In the genomic region with DNA sequence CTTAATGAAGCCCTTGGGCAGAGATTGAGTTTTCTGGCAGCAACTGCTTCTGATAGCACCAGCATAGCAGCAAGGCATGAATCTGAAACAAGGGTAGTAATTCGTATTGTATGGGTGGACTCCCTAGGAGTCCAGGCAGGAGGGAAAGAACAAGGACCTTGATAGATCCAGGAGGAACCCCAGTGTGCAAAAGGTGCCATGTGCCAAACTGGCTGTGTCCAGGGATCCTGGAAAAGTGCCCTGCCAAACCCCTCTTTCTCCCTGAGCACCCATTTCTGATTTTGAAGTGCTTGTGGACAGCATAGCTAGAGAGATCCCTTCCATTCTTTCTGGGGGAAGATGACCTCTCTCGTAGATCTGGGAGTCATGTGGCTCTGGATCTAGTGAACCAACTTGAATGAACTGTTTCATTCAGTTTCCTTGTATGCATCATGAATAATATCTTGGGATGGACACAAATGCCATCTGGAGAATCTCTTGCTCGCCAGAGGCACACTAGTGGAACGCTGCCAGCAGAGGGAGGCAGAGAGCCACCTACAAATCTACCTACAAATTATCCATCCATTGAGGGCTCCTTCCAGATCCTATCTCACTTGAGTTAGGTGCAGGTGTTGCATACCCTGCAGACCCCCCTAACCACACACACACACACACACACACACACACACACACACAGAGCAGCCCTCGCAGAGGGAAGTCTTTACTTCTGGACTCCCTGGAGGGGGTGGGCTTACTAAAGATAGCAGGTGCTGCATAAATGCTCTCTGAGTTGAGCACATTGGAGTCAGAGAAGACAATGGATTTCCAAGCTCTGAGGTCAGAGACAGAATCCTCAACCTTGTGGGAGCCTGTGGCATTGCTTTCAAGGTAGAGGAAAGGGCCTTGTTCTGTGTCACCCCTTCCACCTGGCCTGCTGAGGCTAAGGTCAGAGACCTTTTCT, we compare ENCODE assay signal across 8 mouse cellular contexts. TPM values are rescaled to one million over a fixed set of nuclear protein-coding genes. Genes with fewer than 3 reads are reported as not detected.
DNase-seq lines count a peak whose midpoint lies in the region; ATAC-seq and TF ChIP-seq lines count a peak whose summit lies in the region.

No protein-coding gene starts in this region.

- 9% methylated on average over 5 of the region's 5 CpGs for WGBS in cerebellum, adult 2 months
- WGBS in midbrain, embryonic 13.5 days = 20% methylated on average over 5 of the region's 5 CpGs
- 27% methylated on average over 5 of the region's 5 CpGs for WGBS in spleen, adult 2 months

- H3K36me3 ChIP-seq in C2C12 (ENCODE audit: control insufficient read depth, insufficient read depth) = peaks cover 5% of the 10 kb centered on the region
- no peaks in the 10 kb centered on the region for H3K36me3 ChIP-seq in midbrain, embryonic 13.5 days
- H3K36me3 ChIP-seq in spleen, adult 2 months (ENCODE audit: control insufficient read depth, insufficient read depth, low read length) = no peaks in the 10 kb centered on the region

- peaks cover 16% of the 10 kb centered on the region for H3K4me1 ChIP-seq in cerebellum, adult 2 months (ENCODE audit: control insufficient read depth, insufficient read depth, low read length)
- peaks cover 22% of the 10 kb centered on the region for H3K4me1 ChIP-seq in midbrain, embryonic 13.5 days (replicated peaks)
- no peaks in the 10 kb centered on the region for H3K4me1 ChIP-seq in spleen, adult 2 months (ENCODE audit: control insufficient read depth, insufficient read depth, insufficient read length)

- intact Hi-C loops in gastrocnemius, postnatal 36 days (cut with DNase I) = loop anchor here (1.0 to 5.0 kb wide), 3 partner anchors 112 to 453 kb away; a partner anchor contains a TSS

- H3K9ac ChIP-seq in midbrain, embryonic 13.5 days (replicated peaks) = no peak overlapping the region; the same call in 1 of the 2 replicates

- no peaks in the 10 kb centered on the region for H3K9me3 ChIP-seq in midbrain, embryonic 13.5 days

- no peak for TF ChIP-seq POLR2A in cerebellum, adult 2 months (IDR thresholded peaks at IDR 0.05; ENCODE audit: borderline replicate concordance, insufficient read depth, low read length)
- no peak for TF ChIP-seq POLR2A in spleen, adult 2 months (IDR thresholded peaks at IDR 0.05; ENCODE audit: low read depth, low read length)

- no peak overlapping the region for H3K4me2 ChIP-seq in midbrain, embryonic 13.5 days (replicated peaks)

- H3K79me2 ChIP-seq in C2C12 (ENCODE audit: control insufficient read depth, insufficient read depth) = peaks cover 28% of the 10 kb centered on the region

- H3K27ac ChIP-seq in cerebellum, adult 2 months (ENCODE audit: insufficient read depth, low read length) = no peak overlapping the region
- peak overlapping the region; percentile 45; the same call in 1 of the 2 replicates for H3K27ac ChIP-seq in midbrain, embryonic 13.5 days
- no peak overlapping the region for H3K27ac ChIP-seq in spleen, adult 2 months (ENCODE audit: insufficient read depth, low read length)

- no peaks in the 10 kb centered on the region for H3K27me3 ChIP-seq in C2C12 (ENCODE audit: control insufficient read depth, insufficient read depth, insufficient read length)
- H3K27me3 ChIP-seq in cerebellum, adult 2 months (ENCODE audit: control insufficient read depth, insufficient read depth, low read length) = no peaks in the 10 kb centered on the region
- H3K27me3 ChIP-seq in midbrain, embryonic 13.5 days = no peaks in the 10 kb centered on the region
- H3K27me3 ChIP-seq in spleen, adult 2 months (ENCODE audit: control insufficient read depth, insufficient read depth, low read length) = no peaks in the 10 kb centered on the region

- TF ChIP-seq CTCF in C2C12 (IDR thresholded peaks at IDR 0.05; ENCODE audit: control insufficient read depth, insufficient read depth, insufficient read length) = peak; percentile 61
- peak; percentile 93 for TF ChIP-seq CTCF in cerebellum, adult 2 months (IDR thresholded peaks at IDR 0.05; ENCODE audit: borderline replicate concordance, insufficient read depth, low read depth, low read length)
- peak; percentile 79; the same call in 1 of the 2 replicates for TF ChIP-seq CTCF in spleen, adult 2 months (IDR thresholded peaks at IDR 0.05; ENCODE audit: extremely low read depth, insufficient read depth, insufficient read length, insufficient replicate concordance)

- H3ac ChIP-seq in C2C12 (ENCODE audit: control insufficient read depth, insufficient read length, low read depth) = no peak overlapping the region

- ATAC-seq in midbrain, embryonic 13.5 days = no peak
- no peak for ATAC-seq in activated CD4-positive, CD25-positive, alpha-beta regulatory T cell, adult 4 months

- no peak overlapping the region for H3K4me3 ChIP-seq in C2C12 (ENCODE audit: insufficient read depth, poor library complexity, severe bottlenecking)
- no peak overlapping the region for H3K4me3 ChIP-seq in cerebellum, adult 2 months (replicated peaks; ENCODE audit: insufficient read depth, low read depth, low read length)
- no peak overlapping the region for H3K4me3 ChIP-seq in midbrain, embryonic 13.5 days (replicated peaks)
- H3K4me3 ChIP-seq in spleen, adult 2 months (ENCODE audit: extremely low read depth, insufficient read depth, insufficient read length) = no peak overlapping the region

- peak; percentile 68 for DNase-seq in ES-CJ7 (ENCODE audit: low read depth, low spot score)
- peak; percentile 82 to 87 for DNase-seq in cerebellum, adult 2 months
- DNase-seq in gastrocnemius, postnatal 36 days = peak; percentile 64 to 65
- DNase-seq in layer of hippocampus, postnatal 25 days (ENCODE audit: extremely low spot score in 1 of 2, low spot score in 1 of 2) = peak; percentile 71 to 88
- peak; percentile 31 to 63 for DNase-seq in spleen, adult 2 months (ENCODE audit: low read depth in 1 of 2, low spot score in 2 of 2)

- peaks cover 3% of the 10 kb centered on the region for H3K79me3 ChIP-seq in C2C12 (ENCODE audit: low read depth)

TF ChIP-seq in C2C12, 6 proteins besides CTCF, POLR2A, EP300 and RAD21:
- TF ChIP-seq FOSL1 (IDR thresholded peaks at IDR 0.05; ENCODE audit: insufficient read depth, low read length, poor library complexity, severe bottlenecking) (no peak), MAX (IDR thresholded peaks at IDR 0.05) (no peak), CEBPB (IDR thresholded peaks at IDR 0.05; ENCODE audit: low read depth) (no peak), USF1 (IDR thresholded peaks at IDR 0.05; ENCODE audit: low read depth) (no peak), MYOD1 (IDR thresholded peaks at IDR 0.05; ENCODE audit: control insufficient read depth, insufficient read length, low read depth) (no peak), MYOG (IDR thresholded peaks at IDR 0.05; ENCODE audit: control insufficient read depth, extremely low read depth, insufficient read length) (no peak)

RNA-seq across cellular contexts. Expression of a gene that starts 4.4 kb away (rescaled TPM):
- polyA plus RNA-seq in C2C12 (2012; fragmentation: generic; extraction: Trizol) = 19.5 TPM
- 43.2 and 44.6 TPM in 2 replicates for polyA plus RNA-seq in cerebellum, adult 2 months (2012; rRNA removed)
- 10 to 100 TPM; 21.0 to 23.9 TPM for total RNA-seq in gastrocnemius, postnatal 36 days (2021)
- 10 to 100 TPM; 46.4 to 48.1 TPM for total RNA-seq in layer of hippocampus, postnatal 25 days (2021)
- polyA plus RNA-seq in midbrain, embryonic 13.5 days (2015; fragmentation: Nextera tagmentation; extraction: Ambion mirVana) = 21.3 and 22.8 TPM in 2 replicates
- polyA plus RNA-seq in spleen, adult 2 months (2012; rRNA removed) = 65.2 and 74.3 TPM in 2 replicates
- polyA plus RNA-seq in activated CD4-positive, CD25-positive, alpha-beta regulatory T cell, adult 4 months (2017; shearing (Covaris generic)) = 10 to 100 TPM; 22.4 to 23.9 TPM

RNA-seq across cellular contexts. Expression of a gene that starts 40.4 kb away (rescaled TPM):
- polyA plus RNA-seq in C2C12 (2012; fragmentation: generic; extraction: Trizol) = 8.3 TPM
- polyA plus RNA-seq in cerebellum, adult 2 months (2012; rRNA removed) = 60.2 and 67.9 TPM in 2 replicates
- 1 to 10 TPM; 7.4 TPM for total RNA-seq in gastrocnemius, postnatal 36 days (2021)
- total RNA-seq in layer of hippocampus, postnatal 25 days (2021) = 10 to 100 TPM; 21.7 to 24.4 TPM
- 28.0 and 28.6 TPM in 2 replicates for polyA plus RNA-seq in midbrain, embryonic 13.5 days (2015; fragmentation: Nextera tagmentation; extraction: Ambion mirVana)
- 22.8 and 26.1 TPM in 2 replicates for polyA plus RNA-seq in spleen, adult 2 months (2012; rRNA removed)
- polyA plus RNA-seq in activated CD4-positive, CD25-positive, alpha-beta regulatory T cell, adult 4 months (2017; shearing (Covaris generic)) = 10 to 100 TPM in 1 of 2 experiments, 1 to 10 TPM in 1; 9.5 to 13.5 TPM
